Mouse (Mus musculus): Measurements from ENCODE around the gene Erc1.
A peak's percentile ranks its signal among the peaks of the same experiment; 100 is the strongest.

Erc1 gene

DNA sequence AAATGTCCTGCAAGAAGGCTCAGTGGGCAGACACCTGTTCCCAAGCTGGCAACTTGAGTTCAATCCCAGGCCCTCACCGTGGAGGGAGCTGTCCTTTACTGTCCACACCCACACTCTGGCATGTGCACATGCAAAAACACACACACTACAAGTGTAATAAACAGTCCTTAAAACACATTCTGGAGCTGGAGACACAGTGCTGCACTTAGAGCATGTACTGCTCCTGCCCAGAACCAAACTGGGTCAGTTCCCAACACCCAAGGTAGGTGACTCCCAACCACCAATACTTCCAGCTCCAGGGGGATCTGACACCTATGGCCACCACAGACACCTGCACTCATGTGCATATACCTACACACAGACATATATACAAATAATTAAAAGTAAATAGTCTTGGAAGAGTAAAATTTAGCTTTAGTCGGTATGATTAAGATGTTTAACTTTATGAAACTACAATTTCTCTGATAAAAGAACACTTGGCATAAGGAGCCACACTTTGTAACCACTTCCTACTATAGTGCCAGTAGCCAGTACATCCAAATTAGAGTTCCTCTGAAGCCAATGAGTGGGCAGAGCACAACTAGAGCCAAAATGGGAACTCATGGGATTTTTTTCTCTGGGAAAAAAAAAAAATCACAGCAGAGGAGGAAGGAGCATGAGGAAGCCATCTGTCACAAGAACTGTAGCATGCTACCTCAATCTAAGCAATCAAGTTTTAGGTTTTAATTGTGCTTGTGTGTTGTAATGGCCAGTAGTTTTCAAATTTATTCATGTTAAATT lies 39.1 kb downstream of the Erc1 start:
- DNase-seq (ENCODE audit: low spot score): no peak

GRCm38 (mm10) chr6:119803239-119803638 lies 44.7 kb downstream of the Erc1 start:
- DNase-seq (ENCODE audit: low spot score): no peak

DNA sequence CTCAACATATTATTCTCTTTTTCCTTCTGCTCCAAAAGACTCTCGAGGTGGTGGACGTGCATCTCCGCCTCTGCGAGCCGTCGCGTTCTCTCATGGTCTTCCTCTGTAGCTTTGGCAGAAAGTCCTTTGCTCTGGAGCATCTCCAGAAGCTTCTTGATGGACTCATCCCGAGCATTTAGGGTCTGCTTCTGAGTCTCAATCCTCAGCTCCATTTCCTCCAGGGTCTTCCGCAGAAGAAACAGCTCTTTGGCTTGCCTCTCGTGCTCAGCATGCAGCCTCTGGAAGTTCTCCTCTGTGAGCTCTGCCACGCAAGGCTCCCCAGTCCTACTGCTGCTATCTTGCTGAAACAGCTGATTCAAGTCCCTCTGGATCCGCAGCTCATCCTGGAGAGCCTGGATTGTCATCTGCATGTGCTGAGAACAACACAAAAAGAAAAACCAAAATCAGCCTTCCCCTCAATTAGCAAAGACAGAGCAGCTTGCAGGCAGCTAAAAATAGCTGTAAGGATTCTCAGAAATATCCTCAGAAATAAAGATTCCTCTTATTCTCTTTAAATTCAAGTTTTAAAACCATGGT lies 51.0 kb downstream of the Erc1 start:
- no peak for DNase-seq (ENCODE audit: low spot score)

DNA sequence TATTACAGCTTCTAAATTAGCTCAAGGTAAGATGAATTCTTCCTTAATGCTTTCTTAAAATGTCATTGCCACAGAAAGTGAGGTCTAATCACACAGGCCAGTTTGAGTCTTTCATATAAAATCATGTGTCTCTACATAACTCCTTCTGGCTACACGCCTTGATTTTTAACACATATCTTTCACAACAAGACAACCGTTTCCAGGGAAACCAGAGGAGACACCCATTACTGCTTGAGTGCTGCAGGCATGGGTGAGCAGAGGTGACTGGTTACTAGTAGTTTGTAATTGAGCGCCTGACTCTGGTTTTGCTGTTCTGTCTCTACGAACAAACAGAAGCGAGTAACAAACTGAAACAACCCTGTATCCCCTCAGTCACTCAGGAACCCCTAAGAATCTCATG lies 51.7 kb downstream of the Erc1 start:
- no peak for DNase-seq (ENCODE audit: low spot score)

DNA sequence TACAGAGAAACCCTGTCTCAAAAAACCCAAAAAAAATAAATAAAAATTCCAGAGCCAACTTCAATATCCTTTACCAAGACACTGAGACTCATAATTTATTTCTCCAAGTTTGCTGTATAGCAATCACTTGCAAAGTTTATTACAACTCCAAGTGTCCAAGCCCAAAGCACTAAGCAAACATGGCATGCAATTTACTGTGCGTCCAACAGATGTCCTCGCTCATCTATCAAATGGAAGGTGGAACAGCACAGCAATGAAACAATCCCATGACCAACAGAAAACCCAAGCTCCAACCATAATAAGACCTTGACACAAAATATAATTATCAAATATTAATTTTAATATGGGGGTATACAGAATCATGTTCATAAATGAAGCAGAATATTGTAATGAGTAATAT lies 55.4 kb downstream of the Erc1 start:
- DNase-seq (ENCODE audit: low spot score): peak; percentile 68

GRCm38 (mm10) chr6:119782416-119782815 lies 65.6 kb downstream of the Erc1 start:
- DNase-seq (ENCODE audit: low spot score): no peak

DNA sequence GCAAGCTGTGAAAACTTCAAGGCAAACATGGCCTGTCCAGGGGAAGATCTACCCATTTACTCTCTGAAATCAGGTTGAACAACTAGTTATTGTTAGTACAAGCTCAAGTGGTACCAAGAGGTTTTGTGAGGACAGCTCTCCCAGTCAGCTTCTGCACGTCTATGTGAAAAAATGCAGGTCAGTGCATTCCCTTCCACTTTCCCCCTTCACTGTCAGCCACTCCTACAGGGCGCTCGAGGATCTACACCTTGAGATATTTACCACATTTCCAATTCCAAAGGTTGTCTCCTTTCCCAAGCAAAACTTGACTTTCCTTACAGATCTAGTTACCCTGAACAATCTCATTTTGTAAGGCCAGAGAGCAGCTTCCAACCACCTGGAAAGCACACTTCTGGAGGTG lies 66.9 kb downstream of the Erc1 start:
- no peak for DNase-seq (ENCODE audit: low spot score)

DNA sequence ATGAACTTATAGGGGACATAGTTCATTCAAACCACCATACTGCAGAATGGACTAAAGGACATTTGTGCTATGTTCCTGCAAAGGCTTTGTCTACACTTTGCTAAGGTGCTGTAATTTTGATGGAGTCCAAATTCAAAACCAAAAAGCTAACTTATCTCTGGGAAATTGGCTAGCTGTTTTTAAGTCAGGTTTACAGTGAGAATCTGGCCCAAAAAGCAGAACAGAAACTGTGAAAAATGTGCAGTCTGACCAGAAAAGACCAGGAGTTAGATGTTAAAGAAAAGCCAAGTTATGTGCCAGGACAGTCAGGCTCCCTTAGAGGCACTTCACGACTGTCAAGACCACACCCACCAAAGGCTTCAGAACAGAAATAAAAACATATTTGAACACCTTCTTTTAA lies 79.2 kb downstream of the Erc1 start:
- no peak for DNase-seq (ENCODE audit: low spot score)

- no peak for DNase-seq (ENCODE audit: low spot score)
Observed at GRCm38 (mm10) chr6:119764355-119764754, 83.6 kb downstream of the Erc1 start.

- DNase-seq (ENCODE audit: low spot score): no peak
Observed at GRCm38 (mm10) chr6:119759866-119760265, 88.1 kb downstream of the Erc1 start.

DNA sequence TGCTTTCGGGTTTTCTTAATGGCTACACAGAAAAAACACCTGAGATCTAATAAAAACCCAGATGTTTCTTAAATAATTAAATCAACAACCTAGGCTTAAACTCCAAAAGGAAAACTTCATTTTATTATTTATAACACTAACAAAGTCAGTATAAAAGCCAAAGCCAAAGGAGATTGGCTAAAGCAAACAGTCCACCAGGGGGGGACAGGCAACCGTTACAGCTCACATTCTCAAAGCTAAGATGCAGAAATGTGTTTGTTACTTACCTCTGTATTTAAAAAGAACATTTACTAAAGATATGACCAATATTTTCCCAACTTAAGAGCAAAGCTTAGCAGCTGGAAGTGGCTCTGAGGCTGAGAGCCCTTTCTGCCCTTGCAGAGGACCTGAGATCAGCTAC lies 89.5 kb downstream of the Erc1 start:
- DNase-seq (ENCODE audit: low spot score): no peak

- DNase-seq (ENCODE audit: low spot score): no peak
Observed at GRCm38 (mm10) chr6:119757796-119758195, 90.2 kb downstream of the Erc1 start.

DNA sequence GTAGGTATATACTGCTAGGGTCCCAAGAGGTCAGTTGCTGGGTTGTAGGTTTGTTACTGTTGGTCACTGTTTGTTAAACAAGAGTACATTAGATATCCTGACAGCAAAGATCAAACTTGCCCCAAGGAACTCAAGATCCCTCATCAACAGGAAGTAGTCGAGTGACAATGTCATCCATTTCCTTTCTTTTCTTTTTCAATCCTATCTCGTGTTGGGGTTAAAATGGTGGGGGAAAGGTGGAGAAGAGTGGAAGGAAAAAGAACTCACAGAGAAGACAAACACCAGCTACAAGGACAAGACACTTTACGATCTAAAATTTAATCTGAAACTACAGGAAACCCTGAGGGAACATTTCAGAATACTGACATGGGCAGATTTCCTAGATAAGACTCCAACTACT lies 92.1 kb downstream of the Erc1 start:
- DNase-seq (ENCODE audit: low spot score): no peak

DNA sequence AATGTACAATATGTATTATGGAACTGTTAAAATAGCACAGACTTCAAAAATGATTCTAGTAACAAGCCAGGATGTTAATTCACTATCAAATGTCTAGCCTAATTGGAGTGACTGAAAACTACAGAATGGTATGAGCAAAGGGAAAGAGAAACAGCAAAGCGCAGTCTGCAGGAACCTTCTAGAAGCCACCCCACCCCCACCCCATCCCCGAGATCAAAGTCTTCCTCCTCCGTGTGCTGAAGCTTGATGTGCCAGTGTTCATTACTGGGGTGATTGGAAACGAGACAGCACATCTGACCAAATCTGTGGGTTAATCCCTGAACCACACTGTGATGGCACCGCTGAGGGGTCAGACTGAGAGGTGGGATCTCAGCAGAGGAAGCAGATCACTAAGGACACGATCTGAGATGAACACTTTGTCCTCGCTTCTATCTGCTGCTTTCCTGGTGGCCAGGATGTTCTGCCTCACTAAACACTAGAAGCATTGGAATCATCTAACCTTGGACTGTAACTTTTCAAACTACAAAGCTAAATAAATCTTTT lies 98.8 kb downstream of the Erc1 start:
- DNase-seq (ENCODE audit: low spot score): no peak

DNA sequence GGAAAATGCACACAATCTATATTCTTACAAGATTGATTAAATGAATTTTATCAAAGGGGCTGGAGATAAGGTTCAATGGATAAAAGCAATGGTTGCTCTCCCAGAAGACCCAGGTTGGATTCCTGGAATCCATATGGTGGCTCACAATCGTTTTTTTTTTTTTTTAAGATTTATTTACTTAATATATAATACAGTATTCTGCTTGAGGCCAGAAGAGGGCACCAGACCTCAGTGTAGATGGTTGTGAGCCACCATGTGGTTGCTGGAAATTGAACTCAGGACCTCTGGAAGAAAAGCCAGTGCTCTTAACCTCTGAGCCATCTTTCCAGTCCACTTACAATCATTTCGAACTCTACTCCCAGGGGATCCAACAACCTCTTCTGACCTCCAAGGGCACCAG lies 106.1 kb downstream of the Erc1 start:
- DNase-seq (ENCODE audit: low spot score): no peak

DNA sequence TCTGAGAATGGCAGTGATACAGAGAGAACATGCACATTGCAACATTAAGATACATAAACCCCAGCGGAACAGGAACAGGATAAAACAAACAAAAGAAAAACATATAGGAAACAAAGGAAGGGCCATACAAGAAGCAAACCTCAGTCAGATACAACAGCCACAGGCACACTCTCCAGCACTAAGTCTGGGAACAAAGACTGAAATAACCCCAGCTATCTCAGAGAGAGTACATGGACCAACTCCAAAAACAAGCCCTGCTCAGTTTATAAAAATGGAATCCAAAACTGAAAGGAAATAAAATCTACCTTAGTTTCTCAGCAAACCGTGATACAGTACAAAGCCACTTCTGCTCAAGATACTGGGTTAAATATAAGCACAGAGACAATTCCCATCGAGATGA lies 107.4 kb downstream of the Erc1 start:
- DNase-seq (ENCODE audit: low spot score): no peak

GRCm38 (mm10) chr6:119738638-119739375 lies 109.2 kb downstream of the Erc1 start:
- DNase-seq (ENCODE audit: low spot score): no peak

DNA sequence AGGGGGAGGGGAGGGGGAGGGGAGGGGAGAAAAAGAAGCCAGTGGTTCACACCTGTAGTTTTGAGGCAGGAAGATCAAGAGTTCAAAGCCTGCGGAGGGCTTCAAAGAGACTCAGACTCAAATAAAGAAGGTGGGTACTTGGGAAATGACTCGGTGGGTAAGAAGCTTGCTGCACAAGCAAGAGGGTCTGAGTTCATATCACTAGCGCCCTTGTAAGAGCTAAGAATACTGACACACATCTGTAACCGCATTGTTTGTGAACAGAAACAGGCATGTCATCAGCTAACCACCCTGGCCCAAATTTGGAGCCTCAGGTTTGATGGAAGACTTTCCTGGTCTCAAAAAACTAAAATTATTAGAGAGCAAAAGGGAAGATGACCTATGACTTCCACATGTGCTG lies 110.3 kb downstream of the Erc1 start:
- no peak for DNase-seq (ENCODE audit: low spot score)

- no peak for DNase-seq (ENCODE audit: low spot score)
Observed at GRCm38 (mm10) chr6:119735937-119736336, 112.0 kb downstream of the Erc1 start.

- no peak for DNase-seq (ENCODE audit: low spot score)
Observed at GRCm38 (mm10) chr6:119731155-119731554, 116.8 kb downstream of the Erc1 start.

DNA sequence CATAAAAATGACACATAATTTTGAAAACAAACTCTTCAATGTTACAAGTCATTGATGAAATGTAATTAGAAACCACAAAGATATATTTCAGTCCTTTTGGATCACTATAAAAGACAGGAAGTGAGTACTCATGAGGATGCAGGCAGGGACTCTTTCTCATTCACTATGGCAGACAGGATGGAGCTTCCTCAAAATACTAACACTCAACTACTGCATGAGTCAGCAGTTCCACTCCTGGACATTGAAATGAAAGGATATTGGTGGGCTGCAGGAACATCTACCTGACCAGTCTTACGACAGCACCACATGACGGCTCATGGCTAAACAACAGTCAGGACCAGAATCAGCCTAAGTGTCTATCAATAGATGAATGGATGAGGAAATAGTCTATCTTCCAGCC lies 132.7 kb downstream of the Erc1 start:
- DNase-seq (ENCODE audit: low spot score): no peak

DNA sequence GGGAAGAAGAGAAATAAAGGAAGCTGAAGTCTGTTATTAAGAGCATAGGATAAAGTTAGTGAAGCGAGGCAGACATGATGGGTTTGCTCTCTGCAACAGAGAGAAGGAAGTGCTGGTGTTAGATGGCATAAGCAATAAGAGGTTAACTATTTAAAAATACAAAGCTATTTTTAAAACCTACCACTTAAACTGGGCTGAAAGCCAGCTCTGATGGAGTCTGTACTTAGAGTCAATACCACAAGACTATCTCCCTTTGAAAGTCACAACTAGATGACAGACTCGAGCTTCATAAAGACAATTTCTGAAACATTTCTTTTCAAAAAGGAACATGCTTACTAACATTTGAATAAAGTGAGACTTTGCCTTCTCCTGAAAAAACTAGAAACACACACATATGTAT lies 134.0 kb downstream of the Erc1 start:
- no peak for DNase-seq (ENCODE audit: low spot score)

GRCm38 (mm10) chr6:119712486-119712885 lies 135.5 kb downstream of the Erc1 start:
- DNase-seq (ENCODE audit: low spot score): no peak
